Mouse (Mus musculus) lung, postnatal 36 days (tissue): Measurements from ENCODE around the gene Cyp26c1.

Experiments used
- DNase-seq: peaks from one replicate; pipeline ENCODE4 v3.0.0; 2022; ENCODE audit warnings: mixed read lengths

Gene Cyp26c1

GRCm38 (mm10) chr19:37685281-37685680 is at the start of gene Cyp26c1:
Cyp26c1 (plus strand) TSS chr19:37685581.
- DNase-seq, result no peak

GRCm38 (mm10) chr19:37647994-37648393 is 37.4 kb upstream of the Cyp26c1 start:
- DNase-seq, result no peak

GRCm38 (mm10) chr19:37650526-37650925 is 34.9 kb upstream of the Cyp26c1 start:
- no peak for DNase-seq

- no peak for DNase-seq
These were observed 31.4 kb upstream of the Cyp26c1 start for GRCm38 (mm10) chr19:37654012-37654411.

- DNase-seq, result no peak
These were observed 28.9 kb upstream of the Cyp26c1 start for GRCm38 (mm10) chr19:37656441-37656840.

GRCm38 (mm10) chr19:37665256-37665655 is 20.1 kb upstream of the Cyp26c1 start:
- no peak for DNase-seq

- DNase-seq, result no peak
These were observed 17.4 kb upstream of the Cyp26c1 start for GRCm38 (mm10) chr19:37667855-37668594.

GRCm38 (mm10) chr19:37668657-37669056 is 16.7 kb upstream of the Cyp26c1 start:
- DNase-seq, result no peak

- no peak for DNase-seq
These were observed 15.9 kb upstream of the Cyp26c1 start for GRCm38 (mm10) chr19:37669486-37669885.

GRCm38 (mm10) chr19:37673393-37673792 is 12.0 kb upstream of the Cyp26c1 start:
- no peak for DNase-seq

GRCm38 (mm10) chr19:37686347-37686746 is 966 bp downstream of the Cyp26c1 start:
- no peak for DNase-seq

GRCm38 (mm10) chr19:37686941-37687850 is 1.8 kb downstream of the Cyp26c1 start:
- peak; percentile 9 for DNase-seq

- no peak for DNase-seq
These were observed 4.1 kb downstream of the Cyp26c1 start for GRCm38 (mm10) chr19:37689478-37689877.

- DNase-seq, result no peak
These were observed 5.3 kb downstream of the Cyp26c1 start for GRCm38 (mm10) chr19:37690716-37691115.

- no peak for DNase-seq
These were observed 7.5 kb downstream of the Cyp26c1 start for GRCm38 (mm10) chr19:37692879-37693278.

GRCm38 (mm10) chr19:37695146-37695545 is 9.8 kb downstream of the Cyp26c1 start:
- no peak for DNase-seq

GRCm38 (mm10) chr19:37695762-37696602 is 10.6 kb downstream of the Cyp26c1 start:
- no peak for DNase-seq

GRCm38 (mm10) chr19:37696603-37697334 is 11.4 kb downstream of the Cyp26c1 start:
- no peak for DNase-seq

- no peak for DNase-seq
These were observed 11.9 kb downstream of the Cyp26c1 start for GRCm38 (mm10) chr19:37697335-37697636.

- no peak for DNase-seq
These were observed 12.4 kb downstream of the Cyp26c1 start, which contains the start of gene Cyp26a1 for GRCm38 (mm10) chr19:37697651-37698272. Cyp26a1 (plus strand) TSS chr19:37697798.

GRCm38 (mm10) chr19:37698273-37699160 is 13.1 kb downstream of the Cyp26c1 start:
- no peak for DNase-seq
